In the genomic region with DNA sequence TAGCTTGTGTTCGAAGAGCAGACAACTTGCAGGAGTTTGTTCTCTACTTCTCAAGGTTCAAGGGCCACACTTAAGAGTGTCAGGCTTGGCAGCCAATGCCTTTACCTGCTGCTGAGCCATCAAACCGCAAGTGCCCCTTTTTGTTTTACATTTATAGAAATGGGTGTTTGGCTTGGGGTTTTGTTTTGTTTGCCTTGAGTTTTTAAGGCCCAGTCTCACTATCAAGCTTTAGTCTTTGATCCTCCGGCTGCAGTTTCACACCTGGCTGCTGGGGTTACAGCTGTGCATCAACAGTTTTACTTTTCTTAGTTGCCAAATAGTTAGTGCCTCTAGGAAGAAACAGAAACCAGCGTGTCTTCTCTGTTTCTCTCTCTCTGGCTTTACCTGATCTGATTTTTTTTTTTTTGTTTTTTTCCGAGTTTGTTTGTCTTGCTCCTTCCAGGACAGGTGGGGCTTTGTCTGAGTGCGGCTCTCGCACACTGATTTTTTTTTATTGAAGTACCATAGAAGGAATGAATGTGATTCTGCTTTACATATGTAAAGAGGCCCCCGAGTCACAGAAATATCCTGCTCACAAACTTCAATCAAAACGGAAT, we compare ENCODE assay signal across 7 mouse cellular contexts. TPM values are rescaled to one million over a fixed set of nuclear protein-coding genes. Genes with fewer than 3 reads are reported as not detected.
DNase-seq lines count a peak whose midpoint lies in the region; ATAC-seq and TF ChIP-seq lines count a peak whose summit lies in the region.

No protein-coding gene starts in this region.

- WGBS in intestine, embryonic 16.5 days: 26% methylated on average over 9 of the region's 9 CpGs
- 28% methylated on average over 9 of the region's 9 CpGs for WGBS in midbrain, embryonic 11.5 days

- no peaks in the 10 kb centered on the region for H3K36me3 ChIP-seq in intestine, embryonic 16.5 days (ENCODE audit: control insufficient read depth, insufficient read depth, low read length)
- H3K36me3 ChIP-seq in midbrain, embryonic 11.5 days (ENCODE audit: control insufficient read depth, insufficient read depth, low read length): no peaks in the 10 kb centered on the region

- H3K9ac ChIP-seq in intestine, embryonic 16.5 days (ENCODE audit: low read depth, low read length): no peak overlapping the region
- peak overlapping the region; percentile 96; the same call in 1 of the 2 replicates for H3K9ac ChIP-seq in midbrain, embryonic 11.5 days (ENCODE audit: low read length)

- no peak for TF ChIP-seq POLR2A in bone marrow macrophage, adult 2 months (IDR thresholded peaks at IDR 0.05; ENCODE audit: borderline replicate concordance, low read depth, low read length)

- peak; percentile 64 for DNase-seq in CD4-positive, CD25-positive, alpha-beta regulatory T cell, adult 2 months (ENCODE audit: low read depth, low spot score)
- DNase-seq in midbrain, embryonic 11.5 days (ENCODE audit: low spot score, missing footprints): no peak
- DNase-seq in adrenal gland, postnatal 10 days: no peak
- DNase-seq in spleen, adult 18-20 months: no peak
- DNase-seq in c-Kit-positive CD71-positive TER-119-positive erythroid progenitor cells, embryonic 14.5 days (ENCODE audit: low spot score): no peak

- no peak overlapping the region for H3K27ac ChIP-seq in bone marrow macrophage, adult 2 months (ENCODE audit: insufficient read depth, low read depth, low read length)
- no peak overlapping the region for H3K27ac ChIP-seq in intestine, embryonic 16.5 days (ENCODE audit: low read length)
- H3K27ac ChIP-seq in midbrain, embryonic 11.5 days (ENCODE audit: low read depth, low read length): no peak overlapping the region

- no peak for TF ChIP-seq CTCF in bone marrow macrophage, adult 2 months (IDR thresholded peaks at IDR 0.05; ENCODE audit: low read depth, low read length)

- H3K27me3 ChIP-seq in intestine, embryonic 16.5 days (replicated peaks; ENCODE audit: control insufficient read depth, insufficient read depth, low read length): peaks cover 4% of the 10 kb centered on the region; the same call in 1 of the 2 replicates
- H3K27me3 ChIP-seq in midbrain, embryonic 11.5 days (ENCODE audit: control insufficient read depth, insufficient read depth, low read length): peaks cover 15% of the 10 kb centered on the region

- H3K9me3 ChIP-seq in intestine, embryonic 16.5 days (ENCODE audit: control insufficient read depth, low read length): no peaks in the 10 kb centered on the region
- H3K9me3 ChIP-seq in midbrain, embryonic 11.5 days (ENCODE audit: control insufficient read depth, low read length): no peaks in the 10 kb centered on the region

- H3K4me3 ChIP-seq in bone marrow macrophage, adult 2 months (ENCODE audit: insufficient read depth, low read length): peak overlapping the region; percentile 66
- H3K4me3 ChIP-seq in intestine, embryonic 16.5 days (ENCODE audit: low read length): peak overlapping the region; percentile 90
- H3K4me3 ChIP-seq in midbrain, embryonic 11.5 days (ENCODE audit: low read depth, low read length): peak overlapping the region; percentile 81

- peaks cover 7% of the 10 kb centered on the region for H3K4me1 ChIP-seq in bone marrow macrophage, adult 2 months (ENCODE audit: control insufficient read depth, insufficient read depth, low read length)
- H3K4me1 ChIP-seq in intestine, embryonic 16.5 days (ENCODE audit: control insufficient read depth, insufficient read depth, low read length): peaks cover 10% of the 10 kb centered on the region; the same call in 1 of the 2 replicates
- peaks cover 13% of the 10 kb centered on the region for H3K4me1 ChIP-seq in midbrain, embryonic 11.5 days (ENCODE audit: control insufficient read depth, insufficient read depth, low read length)

- peak overlapping the region; percentile 99 for H3K4me2 ChIP-seq in intestine, embryonic 16.5 days (ENCODE audit: low read depth, low read length)
- peak overlapping the region; percentile 94 for H3K4me2 ChIP-seq in midbrain, embryonic 11.5 days

- ATAC-seq in intestine, embryonic 16.5 days: no peak
- no peak for ATAC-seq in midbrain, embryonic 11.5 days (ENCODE audit: low FRiP score)

RNA-seq across cellular contexts. Expression of a gene that starts 1.4 kb away (rescaled TPM):
- 23.4 and 27.0 TPM in 2 replicates for polyA plus RNA-seq in bone marrow macrophage, adult 2 months (2012; ENCODE audit: insufficient read depth, insufficient read length, missing spikeins)
- 3.1 and 3.2 TPM in 2 replicates for polyA plus RNA-seq in intestine, embryonic 16.5 days (2015; fragmentation: Nextera tagmentation; extraction: Ambion mirVana)
- 15.0 and 15.6 TPM in 2 replicates for polyA plus RNA-seq in midbrain, embryonic 11.5 days (2014; fragmentation: Nextera tagmentation; extraction: Ambion mirVana)
- total RNA-seq in adrenal gland, postnatal 10 days (2021): 10 to 100 TPM; 22.0 to 29.0 TPM

RNA-seq across cellular contexts. Expression of a gene that starts 16.8 kb away (rescaled TPM):
- polyA plus RNA-seq in bone marrow macrophage, adult 2 months (2012; ENCODE audit: insufficient read depth, insufficient read length, missing spikeins): 466 and 503 TPM in 2 replicates
- polyA plus RNA-seq in intestine, embryonic 16.5 days (2015; fragmentation: Nextera tagmentation; extraction: Ambion mirVana): 301 and 320 TPM in 2 replicates
- polyA plus RNA-seq in midbrain, embryonic 11.5 days (2014; fragmentation: Nextera tagmentation; extraction: Ambion mirVana): 258 and 272 TPM in 2 replicates
- total RNA-seq in adrenal gland, postnatal 10 days (2021): 100 to 1,000 TPM; 171 to 182 TPM

RNA-seq across cellular contexts. Expression of a gene that starts 38.4 kb away (rescaled TPM):
- 94.1 and 103 TPM in 2 replicates for polyA plus RNA-seq in bone marrow macrophage, adult 2 months (2012; ENCODE audit: insufficient read depth, insufficient read length, missing spikeins)
- polyA plus RNA-seq in intestine, embryonic 16.5 days (2015; fragmentation: Nextera tagmentation; extraction: Ambion mirVana): 47.9 and 51.3 TPM in 2 replicates
- 3.8 and 3.9 TPM in 2 replicates for polyA plus RNA-seq in midbrain, embryonic 11.5 days (2014; fragmentation: Nextera tagmentation; extraction: Ambion mirVana)
- total RNA-seq in adrenal gland, postnatal 10 days (2021): 10 to 100 TPM; 29.6 to 41.6 TPM

RNA-seq across cellular contexts. Expression of a gene that starts 46.6 kb away (rescaled TPM):
- polyA plus RNA-seq in bone marrow macrophage, adult 2 months (2012; ENCODE audit: insufficient read depth, insufficient read length, missing spikeins): 9.4 and 10.2 TPM in 2 replicates
- polyA plus RNA-seq in intestine, embryonic 16.5 days (2015; fragmentation: Nextera tagmentation; extraction: Ambion mirVana): 13.5 and 13.8 TPM in 2 replicates
- 27.7 and 29.9 TPM in 2 replicates for polyA plus RNA-seq in midbrain, embryonic 11.5 days (2014; fragmentation: Nextera tagmentation; extraction: Ambion mirVana)
- 10 to 100 TPM; 18.1 to 24.6 TPM for total RNA-seq in adrenal gland, postnatal 10 days (2021)

Comparison
In these comparisons a context has a peak if more than half of its experiments do, and no peak if none do; other contexts are left out.
1. RNA of a gene that starts 38.4 kb away (polyA plus RNA-seq): 94.1 to 103 TPM in bone marrow macrophage, adult 2 months and 47.9 to 51.3 TPM in intestine, embryonic 16.5 days; 3.8 to 3.9 TPM in midbrain, embryonic 11.5 days; every median in the first group is over 10 times any median in the second.
2. Peak in every context shown above with its lines, with median percentiles within 50 percentile points of each other: H3K4me3 ChIP-seq.